Mouse (Mus musculus): Measurements from ENCODE around the gene Tmem150a. TPM values are rescaled to one million over a fixed set of nuclear protein-coding genes. Genes with fewer than 3 reads are reported as not detected.

The Tmem150a gene
- polyA plus RNA-seq (2014; fragmentation: Nextera tagmentation; extraction: Ambion mirVana): 13.8 and 15.3 TPM in 2 replicates

DNA sequence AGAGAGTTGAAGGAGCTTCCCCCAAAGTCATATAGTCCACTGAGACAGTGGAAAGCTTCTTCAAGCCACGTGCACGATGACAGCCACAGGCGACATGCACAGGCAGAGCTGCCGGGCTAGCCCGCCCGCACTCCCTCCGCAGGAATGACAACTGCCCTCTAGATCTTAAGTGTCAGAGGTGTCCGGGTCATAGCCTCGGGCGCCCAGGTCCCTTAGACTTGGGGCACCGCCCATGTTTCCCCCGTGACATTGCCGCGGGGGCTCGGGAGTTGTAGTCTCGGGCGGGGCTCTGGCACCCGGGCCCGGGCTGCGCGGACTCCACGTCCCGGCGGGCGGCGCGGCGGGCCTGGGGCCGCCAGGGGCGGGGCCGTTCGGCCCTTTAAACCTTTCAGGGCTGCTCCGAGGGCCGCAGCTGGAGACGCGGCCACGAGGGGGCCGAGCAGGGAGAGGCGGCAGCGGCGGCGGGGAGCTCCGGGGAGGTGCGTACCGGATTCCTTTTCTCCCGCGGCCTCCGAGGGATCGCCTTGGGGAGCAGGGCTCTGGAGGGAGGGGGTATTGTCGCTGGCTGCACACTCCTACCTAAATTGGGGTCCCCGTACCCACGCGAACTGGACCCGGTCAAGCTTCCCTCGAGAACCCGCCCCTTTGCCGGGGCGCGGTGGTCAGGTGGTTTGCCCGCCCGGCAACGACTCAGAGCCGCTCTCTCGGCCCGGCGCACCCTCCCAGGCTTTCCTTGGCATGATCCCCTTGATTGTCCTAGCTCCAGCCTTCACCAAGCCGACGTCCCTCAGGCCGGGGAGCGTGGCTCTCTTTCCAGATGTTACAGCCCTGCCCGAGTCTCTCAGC, at the start of gene Tmem150a:
TSS of gene Tmem150a (plus strand) at position 382 of the 846 bp plus-strand sequence.
- Histone ChIP-seq H3K9ac (replicated peaks; ENCODE audit: low read depth, low read length) (peak within 1 kb of the TSS; percentile 53), H3K27ac (ENCODE audit: low read length) (peak within 1 kb of the TSS; percentile 27; the same call in 1 of the 2 replicates), H3K9me3 (ENCODE audit: control insufficient read depth, low read depth, low read length) (no peaks in the 10 kb centered on the region), H3K4me2 (replicated peaks; ENCODE audit: low read depth, low read length) (peak within 1 kb of the TSS; percentile 79), H3K4me3 (ENCODE audit: low read depth, low read length) (peak within 1 kb of the TSS; percentile 58), H3K27me3 (ENCODE audit: control insufficient read depth, insufficient read depth, low read length) (no peaks in the 10 kb centered on the region), H3K4me1 (ENCODE audit: control insufficient read depth, insufficient read depth, low read length) (peaks cover 14% of the 10 kb centered on the region), H3K36me3 (ENCODE audit: control insufficient read depth, insufficient read depth, low read length) (peaks cover 26% of the 10 kb centered on the region; the same call in 1 of the 2 replicates)
- WGBS: under 1% methylated on average over 68 of the region's 71 CpGs
- peak; percentile 88 for ATAC-seq (ENCODE audit: insufficient number of reproducible peaks, insufficient read depth, low FRiP score, low read depth)

DNA sequence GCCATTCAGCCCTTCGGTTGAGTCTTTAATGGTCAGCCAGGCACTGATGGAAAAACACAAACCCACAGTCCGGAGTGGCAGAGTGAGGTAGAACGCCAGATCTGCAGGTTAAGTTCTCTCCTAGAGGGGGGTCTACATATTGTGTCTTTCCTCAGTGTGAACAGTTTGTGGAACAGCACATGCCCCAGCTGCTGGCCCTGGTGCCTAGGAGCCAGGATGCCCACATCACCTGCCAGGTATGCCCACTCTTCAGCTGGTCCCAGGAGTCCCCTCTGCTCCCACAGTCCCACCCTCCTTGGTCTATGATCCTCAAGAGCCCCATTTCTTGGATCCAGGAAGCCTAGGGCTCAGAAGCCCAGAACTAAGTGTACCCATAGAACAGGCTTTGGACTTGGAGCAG, 43.0 kb upstream of the Tmem150a start:
- H3K9ac ChIP-seq (replicated peaks; ENCODE audit: low read depth, low read length): no peak overlapping the region
- H3K36me3 ChIP-seq (ENCODE audit: control insufficient read depth, insufficient read depth, low read length): peaks cover 2% of the 10 kb centered on the region; the same call in 1 of the 2 replicates
- H3K27me3 ChIP-seq (ENCODE audit: control insufficient read depth, insufficient read depth, low read length): no peaks in the 10 kb centered on the region
- 92% methylated on average over 3 of the region's 3 CpGs for WGBS
- no peak for ATAC-seq (ENCODE audit: insufficient number of reproducible peaks, insufficient read depth, low FRiP score, low read depth)
- H3K4me2 ChIP-seq (replicated peaks; ENCODE audit: low read depth, low read length): no peak overlapping the region
- no peaks in the 10 kb centered on the region for H3K9me3 ChIP-seq (ENCODE audit: control insufficient read depth, low read depth, low read length)
- no peaks in the 10 kb centered on the region for H3K4me1 ChIP-seq (ENCODE audit: control insufficient read depth, insufficient read depth, low read length)
- H3K4me3 ChIP-seq (ENCODE audit: low read depth, low read length): no peak overlapping the region
- no peak overlapping the region for H3K27ac ChIP-seq (ENCODE audit: low read length)

DNA sequence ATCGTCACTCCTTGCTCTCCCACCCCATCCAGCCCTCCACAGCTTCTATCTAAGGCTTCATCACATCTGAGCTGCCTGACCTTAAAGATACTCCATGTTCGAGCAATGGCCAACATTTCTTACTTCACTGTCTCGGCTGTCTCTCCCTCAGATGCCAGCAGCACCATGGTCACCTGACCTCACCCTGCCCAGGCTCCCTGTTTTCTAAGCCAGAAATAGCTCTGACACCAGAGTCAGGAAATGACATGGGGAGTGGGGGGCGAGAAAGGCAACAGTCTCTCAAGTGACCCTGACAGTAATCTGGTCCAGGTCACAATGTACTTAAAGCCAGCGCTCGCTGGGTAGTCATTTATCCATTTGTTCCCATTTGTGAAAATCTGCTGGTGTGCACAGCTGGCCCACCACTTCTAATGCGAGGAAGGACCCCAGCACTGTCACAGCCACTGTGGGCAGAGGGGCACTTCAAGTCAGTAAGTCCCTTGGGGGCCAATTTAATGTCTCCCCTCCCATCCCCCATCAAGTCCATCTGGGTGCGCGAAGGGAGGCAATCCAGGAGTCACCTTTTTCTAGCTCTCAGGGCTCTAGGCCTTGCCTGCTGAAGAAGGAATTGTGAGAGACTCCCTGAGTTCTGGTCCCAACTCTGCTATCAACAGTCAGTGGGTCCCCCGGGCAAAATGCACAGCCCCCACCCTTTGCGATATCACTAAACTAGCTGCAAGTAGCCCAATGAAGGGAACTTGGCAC, 42.0 kb upstream of the Tmem150a start:
- H3K27me3 ChIP-seq (ENCODE audit: control insufficient read depth, insufficient read depth, low read length): no peaks in the 10 kb centered on the region
- H3K36me3 ChIP-seq (ENCODE audit: control insufficient read depth, insufficient read depth, low read length): peaks cover 9% of the 10 kb centered on the region; the same call in 1 of the 2 replicates
- H3K9ac ChIP-seq (replicated peaks; ENCODE audit: low read depth, low read length): no peak overlapping the region
- no peak overlapping the region for H3K4me2 ChIP-seq (replicated peaks; ENCODE audit: low read depth, low read length)
- no peak overlapping the region for H3K4me3 ChIP-seq (ENCODE audit: low read depth, low read length)
- no peaks in the 10 kb centered on the region for H3K9me3 ChIP-seq (ENCODE audit: control insufficient read depth, low read depth, low read length)
- H3K4me1 ChIP-seq (ENCODE audit: control insufficient read depth, insufficient read depth, low read length): no peaks in the 10 kb centered on the region
- 85% methylated on average over 11 of the region's 11 CpGs for WGBS
- no peak for ATAC-seq (ENCODE audit: insufficient number of reproducible peaks, insufficient read depth, low FRiP score, low read depth)
- no peak overlapping the region for H3K27ac ChIP-seq (ENCODE audit: low read length)

DNA sequence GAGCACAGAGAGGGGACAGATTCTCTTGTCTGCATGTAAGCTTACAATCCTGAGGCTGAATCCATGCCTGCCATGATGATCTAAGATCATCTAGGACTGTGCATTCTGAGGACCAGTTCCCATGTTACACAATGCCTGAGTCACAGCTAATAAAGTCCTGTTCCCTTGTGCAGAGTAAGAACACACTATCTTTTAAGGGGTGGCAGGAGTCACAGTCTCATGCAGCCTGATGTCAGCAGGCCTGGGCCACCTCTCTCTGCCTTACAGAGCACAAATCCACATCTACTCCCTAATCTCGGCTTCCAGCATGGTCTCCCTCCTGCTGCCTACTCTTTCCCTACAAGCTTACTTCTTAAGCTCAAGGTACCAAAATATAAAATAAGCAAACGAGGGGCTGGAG, 39.9 kb upstream of the Tmem150a start:
- Histone ChIP-seq H3K4me1 (ENCODE audit: control insufficient read depth, insufficient read depth, low read length) (no peaks in the 10 kb centered on the region), H3K27me3 (ENCODE audit: control insufficient read depth, insufficient read depth, low read length) (no peaks in the 10 kb centered on the region), H3K4me2 (replicated peaks; ENCODE audit: low read depth, low read length) (no peak overlapping the region), H3K4me3 (ENCODE audit: low read depth, low read length) (no peak overlapping the region), H3K9ac (replicated peaks; ENCODE audit: low read depth, low read length) (no peak overlapping the region), H3K9me3 (ENCODE audit: control insufficient read depth, low read depth, low read length) (no peaks in the 10 kb centered on the region), H3K27ac (ENCODE audit: low read length) (no peak overlapping the region), H3K36me3 (ENCODE audit: control insufficient read depth, insufficient read depth, low read length) (peaks cover 24% of the 10 kb centered on the region)
- WGBS: 80% methylated on average over 2 of the region's 2 CpGs
- no peak for ATAC-seq (ENCODE audit: insufficient number of reproducible peaks, insufficient read depth, low FRiP score, low read depth)

DNA sequence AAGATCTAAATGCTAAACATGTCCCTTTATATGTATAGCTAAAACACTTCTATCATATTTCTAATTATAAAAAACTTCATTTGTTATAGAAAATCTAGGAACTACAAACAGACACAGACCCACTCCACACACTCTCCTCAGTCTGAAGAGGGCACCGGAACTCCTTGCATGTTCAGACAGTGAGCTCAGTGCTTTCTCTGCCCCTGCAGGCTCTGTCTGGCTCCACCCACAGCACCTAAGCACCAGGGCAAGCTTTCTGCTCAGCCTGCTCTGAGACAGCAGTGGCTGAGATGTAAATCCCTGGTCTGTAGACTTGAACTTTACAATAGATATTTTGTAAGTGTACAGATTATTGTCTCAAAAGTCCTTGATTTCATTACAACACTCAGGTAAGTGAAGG, 39.2 kb upstream of the Tmem150a start:
- no peak overlapping the region for H3K4me3 ChIP-seq (ENCODE audit: low read depth, low read length)
- H3K9ac ChIP-seq (replicated peaks; ENCODE audit: low read depth, low read length): no peak overlapping the region
- H3K4me2 ChIP-seq (replicated peaks; ENCODE audit: low read depth, low read length): no peak overlapping the region
- H3K9me3 ChIP-seq (ENCODE audit: control insufficient read depth, low read depth, low read length): no peaks in the 10 kb centered on the region
- H3K27ac ChIP-seq (ENCODE audit: low read length): no peak overlapping the region
- no peaks in the 10 kb centered on the region for H3K27me3 ChIP-seq (ENCODE audit: control insufficient read depth, insufficient read depth, low read length)
- ATAC-seq (ENCODE audit: insufficient number of reproducible peaks, insufficient read depth, low FRiP score, low read depth): no peak
- 63% methylated on average over 1 of the region's 1 CpGs for WGBS
- no peaks in the 10 kb centered on the region for H3K4me1 ChIP-seq (ENCODE audit: control insufficient read depth, insufficient read depth, low read length)
- H3K36me3 ChIP-seq (ENCODE audit: control insufficient read depth, insufficient read depth, low read length): peaks cover 30% of the 10 kb centered on the region

DNA sequence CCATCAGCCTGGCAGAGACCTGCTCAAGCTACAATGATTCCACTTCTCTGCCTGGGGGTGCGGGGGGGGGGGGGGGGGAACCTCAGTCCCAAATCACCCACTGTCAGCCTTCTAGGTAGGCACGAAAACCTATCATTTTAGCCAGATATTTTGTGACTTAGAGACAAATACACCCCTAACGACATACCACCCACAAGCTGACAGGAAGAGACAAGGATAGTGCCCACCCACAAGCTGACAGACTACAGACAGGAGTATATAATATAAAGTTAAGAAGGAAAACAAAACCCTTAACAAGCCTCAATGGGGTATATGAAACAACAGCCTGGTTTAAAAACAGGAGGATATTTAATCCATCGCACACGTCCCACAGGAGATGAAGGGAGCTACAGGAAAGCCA, 36.8 kb upstream of the Tmem150a start:
- no peak overlapping the region for H3K27ac ChIP-seq (ENCODE audit: low read length)
- WGBS: 90% methylated on average over 5 of the region's 5 CpGs
- H3K4me2 ChIP-seq (replicated peaks; ENCODE audit: low read depth, low read length): no peak overlapping the region
- peaks cover 46% of the 10 kb centered on the region for H3K36me3 ChIP-seq (ENCODE audit: control insufficient read depth, insufficient read depth, low read length)
- H3K4me1 ChIP-seq (ENCODE audit: control insufficient read depth, insufficient read depth, low read length): no peaks in the 10 kb centered on the region
- no peaks in the 10 kb centered on the region for H3K27me3 ChIP-seq (ENCODE audit: control insufficient read depth, insufficient read depth, low read length)
- no peak for ATAC-seq (ENCODE audit: insufficient number of reproducible peaks, insufficient read depth, low FRiP score, low read depth)
- H3K9ac ChIP-seq (replicated peaks; ENCODE audit: low read depth, low read length): no peak overlapping the region
- H3K9me3 ChIP-seq (ENCODE audit: control insufficient read depth, low read depth, low read length): no peaks in the 10 kb centered on the region
- no peak overlapping the region for H3K4me3 ChIP-seq (ENCODE audit: low read depth, low read length)

DNA sequence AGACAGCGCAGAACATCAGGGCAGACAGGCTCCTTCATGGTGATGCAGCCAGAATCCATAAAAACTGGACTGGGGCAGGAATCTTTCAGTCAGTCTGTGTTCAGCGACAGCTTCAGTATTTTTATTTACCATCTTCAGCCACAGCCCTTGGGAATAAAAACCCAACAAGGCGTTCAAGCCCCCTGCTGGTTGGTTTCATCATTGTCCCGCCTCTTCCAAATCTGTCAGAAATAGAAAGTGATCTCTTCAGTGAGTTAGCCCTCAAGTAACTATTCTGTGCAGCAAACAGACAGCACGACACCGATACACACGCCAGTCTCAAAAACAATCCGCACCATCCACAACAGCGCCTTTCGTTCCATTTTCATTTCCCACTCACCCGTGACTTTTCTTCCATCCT, 36.2 kb upstream of the Tmem150a start:
- 79% methylated on average over 11 of the region's 11 CpGs for WGBS
- Histone ChIP-seq H3K9ac (replicated peaks; ENCODE audit: low read depth, low read length) (no peak overlapping the region), H3K4me2 (replicated peaks; ENCODE audit: low read depth, low read length) (no peak overlapping the region), H3K36me3 (ENCODE audit: control insufficient read depth, insufficient read depth, low read length) (peaks cover 50% of the 10 kb centered on the region), H3K27me3 (ENCODE audit: control insufficient read depth, insufficient read depth, low read length) (no peaks in the 10 kb centered on the region), H3K9me3 (ENCODE audit: control insufficient read depth, low read depth, low read length) (no peaks in the 10 kb centered on the region), H3K27ac (ENCODE audit: low read length) (no peak overlapping the region), H3K4me3 (ENCODE audit: low read depth, low read length) (no peak overlapping the region), H3K4me1 (ENCODE audit: control insufficient read depth, insufficient read depth, low read length) (no peaks in the 10 kb centered on the region)
- no peak for ATAC-seq (ENCODE audit: insufficient number of reproducible peaks, insufficient read depth, low FRiP score, low read depth)

DNA sequence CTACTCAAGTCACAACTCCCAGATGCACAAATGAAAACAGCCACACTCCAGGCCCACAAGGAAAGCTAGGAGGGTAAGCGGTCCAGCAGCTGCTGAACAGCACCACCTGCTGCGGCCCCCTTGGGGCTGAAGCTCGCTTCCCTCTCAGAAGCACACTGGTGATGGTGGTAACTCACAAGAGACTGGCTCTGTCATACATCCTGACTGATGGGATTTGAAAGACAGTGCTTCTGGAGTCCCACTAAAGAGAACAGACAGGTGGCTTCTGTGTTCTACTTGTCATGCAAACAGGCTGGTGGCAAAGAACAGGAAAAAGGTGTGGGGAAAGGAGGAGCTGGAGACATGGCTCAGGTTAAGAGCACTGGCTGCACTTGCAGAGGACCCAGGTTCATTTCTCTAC, 32.3 kb upstream of the Tmem150a start:
- Histone ChIP-seq H3K9ac (replicated peaks; ENCODE audit: low read depth, low read length) (no peak overlapping the region), H3K4me1 (ENCODE audit: control insufficient read depth, insufficient read depth, low read length) (no peaks in the 10 kb centered on the region), H3K27me3 (ENCODE audit: control insufficient read depth, insufficient read depth, low read length) (no peaks in the 10 kb centered on the region), H3K9me3 (ENCODE audit: control insufficient read depth, low read depth, low read length) (no peaks in the 10 kb centered on the region), H3K36me3 (ENCODE audit: control insufficient read depth, insufficient read depth, low read length) (peaks cover 61% of the 10 kb centered on the region), H3K4me2 (replicated peaks; ENCODE audit: low read depth, low read length) (no peak overlapping the region), H3K4me3 (ENCODE audit: low read depth, low read length) (no peak overlapping the region), H3K27ac (ENCODE audit: low read length) (no peak overlapping the region)
- WGBS: 95% methylated on average over 3 of the region's 3 CpGs
- ATAC-seq (ENCODE audit: insufficient number of reproducible peaks, insufficient read depth, low FRiP score, low read depth): no peak
